In the genomic region with DNA sequence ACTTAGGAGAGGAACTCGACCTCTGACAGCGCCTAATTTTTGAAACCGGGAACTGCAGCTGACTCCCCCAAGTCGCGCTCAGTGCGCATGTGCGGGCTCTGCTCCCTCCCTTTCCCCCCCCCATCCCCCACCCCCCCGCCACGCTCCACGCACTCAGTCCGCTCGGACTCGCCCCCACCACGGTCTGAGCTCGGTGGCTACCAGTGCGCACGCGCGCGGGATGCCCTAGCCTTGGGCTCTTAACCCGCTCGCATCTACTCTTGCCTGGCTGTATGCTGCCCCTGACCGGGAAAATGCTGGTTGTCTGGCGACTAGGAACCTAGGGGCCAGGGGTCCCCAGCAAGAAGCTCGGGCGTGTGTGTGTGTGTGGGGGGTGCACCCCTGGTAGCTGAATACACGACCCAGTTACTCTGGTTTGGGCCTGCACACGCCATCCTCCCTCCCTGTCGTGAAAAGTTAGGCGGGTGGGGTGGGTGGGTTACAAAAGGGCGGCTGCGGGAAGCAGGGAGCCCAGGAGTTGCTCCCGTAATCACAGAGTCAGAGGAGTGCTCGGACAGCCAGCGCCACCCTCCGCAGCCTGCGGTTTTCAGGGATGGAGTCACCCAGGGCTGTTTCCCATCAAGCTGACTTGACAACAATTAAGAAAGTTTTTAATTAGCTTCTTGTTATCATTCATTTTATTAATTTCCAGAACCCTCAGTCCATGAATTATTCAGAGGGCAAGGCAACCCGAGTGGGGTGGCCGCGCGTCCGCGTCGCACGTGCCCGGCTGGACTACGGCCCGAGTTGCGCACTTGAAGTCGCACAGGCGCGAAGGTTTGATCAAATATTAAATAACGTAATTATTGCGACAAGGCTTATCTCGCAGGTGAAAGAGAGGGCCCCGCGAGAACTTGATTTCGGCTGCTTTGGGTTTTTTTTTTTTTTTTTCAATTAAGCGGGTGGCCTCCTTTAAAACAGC, we compare ENCODE assay signal across 10 mouse cellular contexts. TPM values are rescaled to one million over a fixed set of nuclear protein-coding genes. Genes with fewer than 3 reads are reported as not detected.
DNase-seq lines count a peak whose midpoint lies in the region; ATAC-seq and TF ChIP-seq lines count a peak whose summit lies in the region.
"Had no signal": no experiment of that assay in that cellular context is flagged by ENCODE, and none has a peak within 500 bp of the region (broad histone marks: within the 10 kb centered on the region; RNA-seq: fewer than 3 reads in every experiment).

No protein-coding gene starts in this region.

- no peaks in the 10 kb centered on the region for H3K36me3 ChIP-seq in heart, embryonic 15.5 days
- H3K36me3 ChIP-seq in hindbrain, embryonic 13.5 days, result no peaks in the 10 kb centered on the region
- H3K36me3 ChIP-seq in midbrain, postnatal 0 days (ENCODE audit: insufficient read depth, low read length), result no peaks in the 10 kb centered on the region

- peaks cover 10% of the 10 kb centered on the region for H3K4me1 ChIP-seq in heart, embryonic 15.5 days (replicated peaks)
- H3K4me1 ChIP-seq in hindbrain, embryonic 13.5 days (replicated peaks), result peaks cover 19% of the 10 kb centered on the region
- no peaks in the 10 kb centered on the region; the same call in 1 of the 2 replicates for H3K4me1 ChIP-seq in midbrain, postnatal 0 days (ENCODE audit: insufficient read depth, low read length)
- no peaks in the 10 kb centered on the region for H3K4me1 ChIP-seq in cerebellum, adult 2 months (ENCODE audit: control insufficient read depth, insufficient read depth, low read length)

- no peak overlapping the region for H3K27ac ChIP-seq in heart, embryonic 15.5 days
- H3K27ac ChIP-seq in hindbrain, embryonic 13.5 days, result peak overlapping the region; percentile 35; the same call in 1 of the 2 replicates
- H3K27ac ChIP-seq in midbrain, postnatal 0 days (ENCODE audit: low read depth, low read length), result no peak overlapping the region; the same call in 1 of the 2 replicates
- no peak overlapping the region for H3K27ac ChIP-seq in cerebellum, adult 2 months (ENCODE audit: insufficient read depth, low read length)

- H3K4me2 ChIP-seq in heart, embryonic 15.5 days, result peak overlapping the region; percentile 42
- peak overlapping the region; percentile 54 for H3K4me2 ChIP-seq in hindbrain, embryonic 13.5 days
- H3K4me2 ChIP-seq in midbrain, postnatal 0 days (ENCODE audit: low read depth, low read length, poor library complexity, severe bottlenecking), result peak overlapping the region; percentile 37

- H3K9me3 ChIP-seq in heart, embryonic 15.5 days (replicated peaks), result no peaks in the 10 kb centered on the region
- no peaks in the 10 kb centered on the region for H3K9me3 ChIP-seq in hindbrain, embryonic 13.5 days
- H3K9me3 ChIP-seq in midbrain, postnatal 0 days (ENCODE audit: low read length), result no peaks in the 10 kb centered on the region

- DNase-seq in heart, postnatal 10 days, result no peak
- DNase-seq in embryo, embryonic 10 days (ENCODE audit: low spot score), result peak; percentile 95
- peak; percentile 66 for DNase-seq in midbrain, postnatal 0 days (ENCODE audit: low spot score)
- no peak for DNase-seq in cerebellum, adult 11 months
- no peak for DNase-seq in cerebellum, adult 2 months
- DNase-seq in gastrocnemius, adult 18-20 months (ENCODE audit: low spot score), result no peak

- intact Hi-C loops in heart, postnatal 10 days (cut with DNase I), result loop anchor here (10.0 kb wide), 1 partner anchor 354 kb away; no protein-coding TSS in a partner anchor

- no peak for TF ChIP-seq POLR2A in cerebellum, adult 2 months (IDR thresholded peaks at IDR 0.05; ENCODE audit: borderline replicate concordance, insufficient read depth, low read length)

- no peak overlapping the region for H3K9ac ChIP-seq in heart, embryonic 15.5 days
- no peak overlapping the region for H3K9ac ChIP-seq in hindbrain, embryonic 13.5 days
- H3K9ac ChIP-seq in midbrain, postnatal 0 days (replicated peaks; ENCODE audit: low read length, poor library complexity, severe bottlenecking), result no peak overlapping the region

- WGBS in heart, embryonic 15.5 days, result 2% methylated on average over 59 of the region's 59 CpGs
- WGBS in hindbrain, embryonic 13.5 days, result under 1% methylated on average over 53 of the region's 59 CpGs
- WGBS in midbrain, postnatal 0 days, result 2% methylated on average over 54 of the region's 59 CpGs
- 2% methylated on average over 59 of the region's 59 CpGs for WGBS in cerebellum, adult 2 months

- peak overlapping the region; percentile 26 for H3K4me3 ChIP-seq in heart, embryonic 15.5 days
- peak overlapping the region; percentile 31 for H3K4me3 ChIP-seq in hindbrain, embryonic 13.5 days
- H3K4me3 ChIP-seq in midbrain, postnatal 0 days (ENCODE audit: low read depth, low read length), result peak overlapping the region; percentile 18; the same call in 1 of the 2 replicates
- no peak overlapping the region for H3K4me3 ChIP-seq in cerebellum, adult 2 months (replicated peaks; ENCODE audit: insufficient read depth, low read depth, low read length)
- H3K4me3 ChIP-seq: myocyte had no signal

- peaks cover 86% of the 10 kb centered on the region for H3K27me3 ChIP-seq in heart, embryonic 15.5 days
- H3K27me3 ChIP-seq in hindbrain, embryonic 13.5 days, result peaks cover 72% of the 10 kb centered on the region
- peaks cover 40% of the 10 kb centered on the region for H3K27me3 ChIP-seq in midbrain, postnatal 0 days (ENCODE audit: insufficient read depth, low read length)
- peaks cover 31% of the 10 kb centered on the region for H3K27me3 ChIP-seq in cerebellum, adult 2 months (ENCODE audit: control insufficient read depth, insufficient read depth, low read length)
- H3K27me3 ChIP-seq: CH12.LX had no signal

- TF ChIP-seq CTCF in midbrain, postnatal 0 days (IDR thresholded peaks at IDR 0.05), result no peak
- no peak for TF ChIP-seq CTCF in cerebellum, adult 2 months (IDR thresholded peaks at IDR 0.05; ENCODE audit: borderline replicate concordance, insufficient read depth, low read depth, low read length)

- peak; percentile 43; the same call in 1 of the 2 replicates for ATAC-seq in heart, embryonic 15.5 days (replicated peaks; ENCODE audit: insufficient number of reproducible peaks, insufficient read depth, low FRiP score, low read depth)
- peak; percentile 86 for ATAC-seq in hindbrain, embryonic 13.5 days (ENCODE audit: low FRiP score)
- peak; percentile 89 for ATAC-seq in midbrain, postnatal 0 days (ENCODE audit: low FRiP score)

RNA-seq across cellular contexts. Expression of gene Pou4f1, which starts 7.2 kb away (rescaled TPM):
- polyA plus RNA-seq in heart, embryonic 15.5 days (2015; fragmentation: Nextera tagmentation; extraction: Ambion mirVana), result 0.16 and 0.33 TPM in 2 replicates
- under 1 TPM; 0.07 to 0.20 TPM for total RNA-seq in heart, postnatal 10 days (2021)
- polyA plus RNA-seq in hindbrain, embryonic 13.5 days (2015; fragmentation: Nextera tagmentation; extraction: Ambion mirVana), result 83.5 and 84.1 TPM in 2 replicates
- total RNA-seq in midbrain, postnatal 0 days (2014; rRNA removed), result 17.3 and 17.6 TPM in 2 replicates
- 40.8 and 43.1 TPM in 2 replicates for polyA plus RNA-seq in midbrain, postnatal 0 days (2015; fragmentation: Nextera tagmentation; extraction: Ambion mirVana)
- polyA plus RNA-seq in cerebellum, adult 2 months (2012; rRNA removed), result 0.61 and 1.8 TPM in 2 replicates
- total RNA-seq in gastrocnemius, adult 18-20 months (2021), result 1 to 10 TPM; 1.3 to 1.4 TPM

Comparison
In these comparisons a context has a peak if more than half of its experiments do, and no peak if none do; other contexts are left out.
1. DNase-seq: peak in embryo, embryonic 10 days (single experiment) and midbrain, postnatal 0 days (single experiment); none in heart, postnatal 10 days (0 of 2), cerebellum, adult 11 months (single experiment), cerebellum, adult 2 months (0 of 2) and gastrocnemius, adult 18-20 months (single experiment).
2. RNA of gene Pou4f1, which starts 7.2 kb away (polyA plus RNA-seq): 83.5 to 84.1 TPM in hindbrain, embryonic 13.5 days and 40.8 to 43.1 TPM in midbrain, postnatal 0 days; 0.61 to 1.8 TPM in cerebellum, adult 2 months and 0.16 to 0.33 TPM in heart, embryonic 15.5 days; every median in the first group is over 10 times any median in the second.
3. Peak in every context shown above with its lines, with median percentiles within 50 percentile points of each other: ATAC-seq and H3K4me2 ChIP-seq.